Mouse (Mus musculus) 416B (cell line): Measurements from ENCODE around the gene Gpbar1.

Source experiments
- DNase-seq: peaks from one replicate; pipeline ENCODE4 v3.0.0; 2011; ENCODE audit warnings: low read depth

Gpbar1 gene

DNA sequence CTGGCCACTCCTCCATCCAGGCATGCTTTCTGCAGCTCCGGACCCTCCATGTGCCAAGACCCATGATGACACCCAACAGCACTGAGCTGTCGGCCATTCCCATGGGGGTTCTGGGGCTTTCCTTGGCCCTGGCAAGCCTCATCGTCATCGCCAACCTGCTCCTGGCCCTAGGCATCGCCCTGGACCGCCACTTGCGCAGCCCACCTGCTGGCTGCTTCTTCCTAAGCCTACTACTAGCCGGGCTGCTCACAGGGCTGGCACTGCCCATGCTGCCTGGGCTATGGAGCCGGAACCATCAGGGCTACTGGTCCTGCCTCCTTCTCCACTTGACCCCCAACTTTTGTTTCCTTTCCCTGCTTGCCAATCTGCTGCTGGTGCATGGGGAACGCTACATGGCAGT lies at the start of gene Gpbar1:
Gene Gpbar1 (plus strand): TSS at position 13 of the 400 bp plus-strand sequence.
- no peak for DNase-seq

DNA sequence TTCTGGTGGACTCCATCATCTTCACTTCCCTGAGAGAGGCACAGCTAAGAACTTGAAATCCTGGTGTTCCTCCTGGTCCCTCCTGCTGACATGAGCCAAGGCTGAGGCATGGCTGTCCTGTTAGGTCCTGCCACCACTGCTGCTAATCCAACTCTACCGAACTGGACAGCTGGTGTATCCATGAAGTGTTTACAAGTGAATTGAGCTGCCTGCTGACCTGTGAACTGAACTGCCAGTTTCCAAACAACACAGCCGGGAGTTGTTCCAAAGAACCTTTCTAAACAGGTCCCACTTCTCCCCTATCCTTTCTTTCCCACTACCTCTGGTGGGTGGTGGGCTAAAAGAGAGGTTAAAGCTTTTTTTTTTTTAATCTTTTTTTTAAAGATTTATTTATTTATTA lies 48.4 kb upstream of the Gpbar1 start:
- DNase-seq, result no peak

DNA sequence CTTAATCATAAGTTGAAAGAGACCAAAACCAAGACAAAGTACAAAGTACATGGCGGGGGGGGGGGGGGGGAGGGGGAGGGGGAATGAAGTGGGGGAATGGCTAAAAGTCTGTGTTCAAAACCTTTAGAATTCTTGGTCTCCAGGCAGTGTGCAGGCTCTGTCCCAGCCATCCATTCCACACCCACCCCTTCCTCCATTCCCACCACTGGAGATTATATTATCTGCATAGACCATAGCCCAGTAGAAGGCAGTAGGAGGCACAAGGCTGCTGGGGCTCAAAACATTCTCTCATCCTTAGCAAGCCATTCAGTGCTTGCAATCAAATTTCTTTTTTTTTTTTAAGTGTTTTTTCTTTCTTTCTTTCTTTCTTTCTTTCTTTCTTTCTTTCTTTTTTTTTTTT lies 47.4 kb upstream of the Gpbar1 start:
- DNase-seq, result no peak

DNA sequence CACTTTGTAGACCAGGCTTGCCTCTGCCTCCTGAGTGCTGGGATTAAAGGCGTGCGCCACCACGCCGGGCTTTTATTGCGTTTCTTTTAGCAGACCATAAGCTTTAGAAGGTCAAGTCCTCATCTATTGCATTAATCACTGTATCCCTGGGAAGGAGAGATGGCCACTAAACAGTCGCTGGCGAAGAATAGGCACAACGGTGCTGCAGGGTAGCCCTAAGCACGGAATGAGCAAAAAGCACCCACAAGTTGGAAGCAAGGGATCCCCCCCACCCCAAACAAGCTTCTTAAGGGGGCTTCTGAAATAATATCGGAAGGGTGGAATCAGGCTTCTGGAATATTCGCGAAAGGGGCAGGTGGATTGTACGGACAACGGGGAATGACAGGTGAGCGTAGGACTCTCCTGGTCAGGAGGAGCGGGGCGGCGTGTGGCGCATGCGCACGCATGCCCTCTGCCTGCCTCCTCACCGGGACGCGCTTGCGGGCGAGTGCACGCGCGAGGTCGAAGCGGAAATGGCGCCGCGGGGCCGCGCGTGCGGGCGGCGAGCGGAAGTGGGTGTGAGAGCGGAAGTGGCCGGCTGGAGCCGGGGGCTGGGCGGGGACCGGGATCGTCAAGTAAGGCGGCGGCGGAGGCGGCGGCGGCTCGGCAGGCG lies 42.3 kb upstream of the Gpbar1 start, which contains the start of gene Arpc2:
Gene Arpc2 (plus strand): TSS at position 147 of the 652 bp plus-strand sequence.
- peak; percentile 95 for DNase-seq

DNA sequence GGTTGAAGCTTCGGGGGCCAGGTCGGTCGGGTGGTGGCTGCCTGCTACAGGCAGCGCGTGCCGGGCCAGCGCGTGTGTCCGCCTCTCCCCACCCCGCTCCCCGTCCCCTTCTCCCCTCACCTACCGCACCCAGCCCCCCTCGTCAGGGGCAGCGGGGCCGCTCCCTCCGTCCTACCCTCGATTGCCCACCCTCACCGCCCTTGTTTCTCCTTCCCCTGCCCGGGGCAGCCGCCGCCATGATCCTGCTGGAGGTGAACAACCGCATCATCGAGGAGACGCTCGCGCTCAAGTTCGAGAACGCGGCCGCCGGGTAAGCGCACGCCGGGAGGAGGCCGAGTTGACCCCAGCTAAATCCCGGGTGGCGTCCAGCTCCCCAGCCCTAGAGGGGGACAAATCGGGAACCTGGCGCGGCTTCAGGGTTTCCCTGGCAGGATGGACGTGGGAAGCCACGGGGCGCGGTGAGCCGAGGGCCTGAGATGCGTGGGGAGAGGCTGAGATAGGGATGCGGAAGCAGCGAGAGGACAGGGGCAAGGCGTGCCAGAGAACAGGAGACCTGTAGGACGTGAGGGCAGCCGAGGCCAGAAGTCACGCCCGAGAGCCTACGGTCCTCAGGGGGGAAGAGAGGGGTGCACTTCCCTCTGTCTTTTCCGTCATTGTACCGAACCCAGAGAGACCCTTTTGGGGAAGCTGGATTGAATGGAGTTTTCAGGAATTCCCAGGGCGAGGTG lies 41.6 kb upstream of the Gpbar1 start:
- peak; percentile 63 for DNase-seq

DNA sequence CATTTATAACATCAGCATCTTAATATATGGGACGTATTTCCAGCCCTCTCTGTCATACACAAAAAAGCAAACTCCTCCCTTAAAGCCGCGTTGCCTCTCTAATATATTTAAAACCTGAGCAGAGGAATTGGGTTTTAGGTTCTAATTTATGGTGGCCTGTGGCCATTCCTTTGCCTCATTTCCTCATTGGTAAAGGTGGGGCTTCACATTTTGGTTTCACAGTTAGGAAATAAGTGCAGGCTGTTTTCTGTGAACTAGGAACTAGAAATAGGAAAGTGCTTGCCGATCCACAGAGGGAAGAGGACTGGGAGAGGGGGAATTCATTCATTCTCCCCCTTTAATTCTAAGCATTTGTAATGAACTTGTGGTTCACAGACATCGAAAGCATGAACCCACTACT lies 40.7 kb upstream of the Gpbar1 start:
- peak; percentile 59 for DNase-seq

DNA sequence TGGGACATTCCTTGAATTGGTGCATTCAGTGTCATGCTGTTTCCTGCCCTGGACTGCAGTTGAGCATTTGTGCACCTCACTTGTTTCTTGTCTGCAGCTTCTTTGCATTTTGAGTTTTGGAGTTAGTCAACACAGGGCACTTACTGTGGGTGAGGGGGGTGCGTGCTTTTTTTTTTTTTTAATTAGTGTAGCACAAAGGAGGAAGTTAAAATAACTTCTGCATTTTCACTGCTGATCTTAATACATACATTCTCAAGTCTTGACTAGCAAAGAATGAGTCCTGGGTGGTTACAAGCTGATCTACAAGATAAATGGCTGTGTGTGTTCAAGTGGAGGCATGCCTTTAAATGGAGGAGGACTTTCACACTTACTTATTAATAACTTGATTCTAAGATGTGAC lies 40.2 kb upstream of the Gpbar1 start:
- DNase-seq, result peak; percentile 71

DNA sequence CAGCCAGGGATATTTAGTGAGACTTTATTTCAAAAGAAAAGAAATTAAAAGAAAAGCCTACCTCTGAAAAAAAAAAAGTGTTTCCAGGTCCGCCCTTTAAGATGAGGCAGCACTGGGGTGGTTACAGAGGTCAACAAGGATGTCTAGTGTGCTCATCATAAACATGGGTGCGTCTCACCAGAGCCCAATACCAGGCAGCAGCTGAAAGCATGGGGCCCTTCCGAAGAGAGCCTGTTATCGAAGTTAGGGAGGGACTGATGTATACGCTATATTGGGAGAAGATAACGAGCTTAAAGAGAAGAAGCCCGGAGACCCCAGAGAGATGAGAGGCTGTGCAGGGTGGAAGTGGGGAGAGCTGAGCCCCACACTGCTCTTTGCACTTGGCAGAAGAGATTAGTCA lies 39.2 kb upstream of the Gpbar1 start:
- no peak for DNase-seq

DNA sequence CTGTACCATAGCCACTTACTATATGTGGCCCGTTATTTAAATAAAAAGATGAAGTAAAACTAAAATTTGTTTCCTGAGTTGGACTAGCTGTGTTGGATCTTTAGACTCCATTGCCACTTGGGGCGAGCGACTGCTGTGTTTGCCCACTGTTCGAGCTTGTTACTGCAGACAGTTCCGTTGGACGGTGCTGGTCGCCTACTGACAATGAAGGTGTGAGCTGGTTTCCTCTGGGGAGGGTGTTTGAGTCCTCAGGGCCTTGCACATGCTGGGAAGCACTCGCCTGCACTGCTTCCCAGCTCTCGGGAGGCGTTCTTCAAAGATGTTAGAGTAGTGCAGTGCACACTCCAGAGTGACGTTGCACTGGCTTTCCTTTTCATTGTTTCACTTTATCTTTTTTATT lies 38.7 kb upstream of the Gpbar1 start:
- DNase-seq, result peak; percentile 55

DNA sequence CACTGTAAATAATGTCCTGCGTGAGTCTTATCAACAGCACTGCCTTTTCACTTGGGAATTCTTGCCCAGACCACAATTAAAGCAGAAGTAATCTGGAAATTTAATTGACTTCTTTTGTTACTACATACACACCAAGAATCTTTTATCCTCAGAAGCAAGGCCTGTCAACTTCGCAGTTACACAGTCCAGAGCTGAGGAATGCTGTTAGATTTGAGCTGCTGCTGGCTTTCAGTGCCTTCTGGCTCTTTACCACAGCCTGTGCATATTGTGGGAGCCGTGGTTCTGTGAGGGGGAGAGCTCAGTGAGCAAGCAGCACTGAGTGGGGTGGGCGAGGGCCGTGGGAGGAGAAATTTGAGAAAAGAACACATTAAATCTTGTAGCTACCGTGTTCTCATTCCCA lies 38.0 kb upstream of the Gpbar1 start:
- no peak for DNase-seq

DNA sequence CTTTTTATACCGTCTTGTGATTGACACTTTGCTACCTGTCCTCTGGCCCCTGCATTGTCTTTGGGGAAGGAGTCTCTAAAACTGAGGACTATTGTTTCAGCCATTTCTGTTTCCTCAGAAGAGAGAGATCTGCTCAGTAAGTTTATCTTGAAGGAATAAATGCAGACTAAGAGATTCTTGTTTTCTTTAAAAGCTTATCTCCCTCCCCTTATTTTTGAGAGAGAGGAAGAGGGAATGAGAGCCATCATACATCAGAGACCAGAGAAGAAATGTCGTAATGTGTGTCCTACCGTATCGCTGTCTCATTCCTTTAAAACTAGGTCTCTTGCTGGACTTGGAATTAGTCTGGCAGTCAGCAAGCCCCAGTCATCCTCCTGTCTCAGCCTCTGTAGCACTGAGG lies 37.5 kb upstream of the Gpbar1 start:
- DNase-seq, result peak; percentile 45

DNA sequence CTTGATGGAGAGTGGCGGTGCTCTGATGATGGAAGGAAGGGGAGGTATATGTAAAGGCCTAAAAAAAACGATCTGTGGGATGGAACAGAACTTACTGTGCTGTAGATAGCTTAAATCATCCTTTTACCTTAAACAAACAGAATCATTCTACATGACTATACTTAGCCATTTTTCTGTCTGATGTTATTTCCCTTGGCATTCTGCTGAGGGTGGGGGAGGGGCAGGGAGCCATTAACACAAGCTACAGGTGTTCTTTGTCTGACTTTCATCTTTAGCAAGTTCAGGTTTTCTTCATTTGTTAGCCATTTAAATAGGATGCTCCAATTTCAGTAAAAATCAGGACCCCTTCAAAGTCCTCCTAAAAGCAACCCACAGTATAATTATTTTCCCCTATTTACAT lies 32.8 kb upstream of the Gpbar1 start:
- DNase-seq, result no peak

DNA sequence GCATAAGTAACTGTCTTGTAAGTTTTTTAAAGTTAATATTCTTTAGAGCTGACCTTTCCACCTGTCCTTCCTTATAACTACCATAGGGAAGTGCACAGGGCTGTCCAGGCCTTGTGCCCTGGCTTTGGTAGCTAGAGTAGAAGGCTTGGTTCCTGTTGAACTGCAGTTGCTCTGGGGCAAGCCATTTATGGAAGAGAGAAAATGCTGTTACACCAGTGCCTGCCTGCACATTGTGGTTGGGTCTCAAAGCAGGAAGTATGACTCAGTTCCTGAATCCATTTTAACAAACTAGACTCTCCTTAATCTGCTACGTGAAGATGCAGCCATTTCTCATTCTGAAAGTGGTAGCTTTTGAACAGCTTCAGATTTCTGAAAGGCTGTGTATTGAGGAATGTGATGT lies 29.6 kb upstream of the Gpbar1 start:
- peak; percentile 96 for DNase-seq

DNA sequence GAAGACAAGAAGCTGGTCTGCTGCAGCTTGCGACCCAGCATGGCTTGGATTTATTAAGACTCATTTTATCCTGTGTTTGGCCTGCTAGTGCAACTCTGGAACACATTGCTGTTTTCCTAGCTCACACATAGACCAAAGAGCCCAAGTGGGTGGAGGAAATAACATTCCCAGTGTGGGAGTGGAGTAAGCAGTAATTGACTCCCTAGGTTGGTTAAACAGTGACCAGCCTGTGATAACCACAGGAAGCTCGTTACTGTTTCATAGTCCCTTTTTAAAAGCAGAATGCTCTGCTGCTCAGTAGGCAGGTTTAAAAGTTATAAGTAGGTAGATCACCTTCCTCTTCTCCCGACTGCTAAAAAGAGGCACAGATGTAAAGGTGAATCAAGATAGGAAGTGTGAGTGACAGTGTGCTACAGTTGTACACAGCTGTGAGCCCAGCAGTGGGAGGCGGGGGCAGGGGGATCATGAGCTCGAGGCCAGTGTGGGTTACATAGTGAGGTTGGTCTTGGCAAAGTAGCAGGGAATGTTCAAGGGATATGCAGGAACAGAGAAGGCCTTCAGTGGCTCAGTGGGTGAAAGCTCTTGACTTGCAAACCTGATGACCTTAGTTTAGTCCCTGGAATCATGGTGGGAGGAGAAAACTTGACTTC lies 28.9 kb upstream of the Gpbar1 start:
- DNase-seq, result no peak

DNA sequence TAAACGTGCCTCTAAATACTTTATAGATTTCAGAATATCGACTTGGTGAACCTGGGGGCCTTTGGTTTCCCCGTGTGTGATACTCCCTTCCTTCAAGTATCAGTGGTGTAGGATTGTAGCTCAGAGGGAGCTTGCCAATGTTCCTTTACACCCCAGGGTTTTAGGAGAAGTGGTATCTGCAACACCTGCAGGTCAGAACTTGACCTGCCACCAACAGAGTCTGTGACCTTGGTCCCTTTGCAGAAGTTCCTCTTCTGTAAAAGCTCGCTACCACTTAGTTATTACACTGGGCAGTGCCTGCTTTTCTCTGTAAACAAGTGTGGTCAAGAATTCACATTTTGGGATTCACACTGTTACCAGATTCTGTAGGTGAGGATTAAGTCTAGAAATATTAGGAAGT lies 28.3 kb upstream of the Gpbar1 start:
- DNase-seq, result peak; percentile 70

DNA sequence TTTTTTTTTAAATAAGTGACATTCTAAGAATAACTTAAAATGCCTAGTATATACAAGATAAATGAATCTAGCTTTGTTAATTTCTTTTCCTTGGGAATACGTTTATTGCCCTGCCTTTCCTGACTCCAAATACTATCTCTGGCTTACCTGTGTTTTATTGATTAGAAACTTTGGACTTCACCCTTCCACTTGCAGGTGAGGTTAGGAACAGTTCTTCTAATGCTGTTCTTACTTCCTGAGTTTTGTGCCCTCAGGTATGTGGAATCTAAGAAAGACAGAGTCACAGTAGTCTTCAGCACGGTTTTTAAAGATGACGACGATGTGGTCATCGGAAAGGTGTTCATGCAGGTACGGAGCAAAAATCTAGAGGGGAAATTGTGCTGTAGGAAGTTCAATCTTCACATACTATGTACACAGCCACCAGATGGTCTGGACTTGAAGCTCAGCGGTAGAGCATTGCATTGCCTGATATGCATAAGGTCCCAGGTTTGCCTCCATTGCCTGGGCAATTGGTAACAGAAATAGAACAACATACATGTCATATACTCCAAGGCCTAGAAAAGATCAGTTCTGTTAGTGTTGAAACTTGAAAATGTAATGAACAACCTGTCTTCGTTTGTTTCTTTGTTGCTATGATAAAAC lies 22.5 kb upstream of the Gpbar1 start:
- no peak for DNase-seq

DNA sequence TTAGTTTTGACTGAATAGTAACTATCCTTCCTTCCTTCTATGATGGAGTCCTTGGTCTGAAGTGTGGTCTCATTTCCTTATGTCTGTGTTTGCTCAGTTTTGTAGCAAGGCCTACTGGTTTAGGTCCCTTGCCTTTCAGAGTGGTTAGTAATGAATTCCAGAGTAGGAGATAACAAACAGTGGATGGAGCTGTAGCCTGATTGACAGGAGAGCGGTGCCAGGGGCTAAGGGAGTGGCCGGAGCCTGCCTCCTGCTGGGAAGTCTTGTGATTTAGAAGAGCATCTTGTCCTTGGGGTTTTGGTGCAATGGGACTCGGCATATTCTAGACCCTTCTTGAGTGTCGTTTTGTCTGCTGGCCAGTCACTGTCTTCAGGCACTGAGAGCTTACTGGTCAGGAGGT lies 21.6 kb upstream of the Gpbar1 start:
- DNase-seq, result no peak

DNA sequence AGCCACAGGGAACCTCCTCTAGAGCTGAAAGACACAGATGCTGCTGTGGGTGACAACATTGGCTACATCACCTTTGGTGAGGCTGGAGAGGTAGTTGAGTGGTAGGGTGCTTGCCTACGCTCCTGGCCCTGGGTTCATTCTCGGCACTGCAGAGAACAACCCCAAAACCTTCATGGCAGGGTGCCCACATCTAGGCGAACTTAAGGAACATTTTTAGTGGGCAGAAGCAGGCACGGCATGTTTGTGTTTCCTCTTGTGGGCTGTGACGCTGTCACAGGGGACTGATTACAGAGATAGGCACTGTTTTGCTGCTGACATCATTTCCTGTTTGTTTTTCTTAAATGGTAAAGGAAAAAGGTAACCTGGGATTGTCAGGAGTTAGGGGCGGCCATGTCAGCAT lies 15.8 kb upstream of the Gpbar1 start:
- DNase-seq, result peak; percentile 52

DNA sequence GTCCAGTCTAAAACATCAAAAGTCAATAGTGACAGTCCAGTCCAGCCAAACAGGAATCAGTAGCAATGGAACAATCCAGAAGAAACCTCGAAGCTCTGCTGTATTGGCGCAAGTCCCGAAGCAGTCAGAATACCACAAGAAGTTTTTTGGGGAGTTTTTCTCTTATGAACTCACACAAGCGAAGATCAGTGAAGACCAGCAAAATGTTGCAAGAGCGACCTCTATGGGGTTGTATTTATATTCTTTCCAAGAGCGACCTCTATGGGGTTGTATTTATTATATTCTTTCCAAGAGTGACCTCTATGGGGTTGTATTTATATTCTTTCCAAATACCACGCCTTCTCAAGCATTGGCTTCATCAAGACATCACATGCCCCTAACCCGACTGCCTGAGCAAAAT lies 9.6 kb upstream of the Gpbar1 start:
- peak; percentile 70 for DNase-seq

DNA sequence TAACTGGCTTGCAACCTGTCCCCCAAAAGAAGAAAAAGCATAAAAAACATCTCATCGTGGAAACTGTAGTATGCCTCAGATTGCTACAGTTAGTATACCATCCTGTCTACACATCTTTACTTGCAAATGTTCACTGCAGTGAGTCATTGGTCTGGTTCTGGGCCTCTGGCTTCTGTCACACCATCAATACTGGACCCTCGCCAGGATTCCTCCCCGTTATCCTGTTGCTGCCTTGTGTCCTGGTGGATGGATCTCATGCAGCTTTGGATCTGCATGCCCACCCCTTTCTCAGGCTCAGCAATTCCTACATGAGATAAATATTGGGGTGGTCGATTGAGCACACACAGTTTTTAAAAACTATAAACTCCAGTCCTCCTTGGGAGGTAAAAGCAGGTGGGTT lies 6.7 kb upstream of the Gpbar1 start:
- DNase-seq, result no peak

DNA sequence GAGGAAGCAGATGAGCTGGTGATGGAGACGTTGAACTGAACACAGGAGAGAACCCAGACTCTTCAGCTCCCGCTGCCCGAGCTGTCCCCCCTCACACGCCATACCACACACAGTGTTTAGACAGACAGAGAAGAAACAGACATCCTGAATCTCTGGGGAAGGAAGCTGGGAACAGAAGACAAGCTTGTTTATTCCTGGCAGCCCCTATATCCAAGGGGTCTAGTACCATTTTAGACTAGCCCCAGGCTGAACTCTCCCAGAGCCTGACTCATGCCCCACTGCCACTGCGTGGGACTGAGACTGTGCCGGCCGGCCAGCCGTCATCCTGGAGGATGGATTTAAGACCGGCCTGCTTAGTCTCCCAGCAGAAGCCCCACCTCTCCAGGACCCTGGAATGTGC lies 3.3 kb upstream of the Gpbar1 start:
- no peak for DNase-seq

DNA sequence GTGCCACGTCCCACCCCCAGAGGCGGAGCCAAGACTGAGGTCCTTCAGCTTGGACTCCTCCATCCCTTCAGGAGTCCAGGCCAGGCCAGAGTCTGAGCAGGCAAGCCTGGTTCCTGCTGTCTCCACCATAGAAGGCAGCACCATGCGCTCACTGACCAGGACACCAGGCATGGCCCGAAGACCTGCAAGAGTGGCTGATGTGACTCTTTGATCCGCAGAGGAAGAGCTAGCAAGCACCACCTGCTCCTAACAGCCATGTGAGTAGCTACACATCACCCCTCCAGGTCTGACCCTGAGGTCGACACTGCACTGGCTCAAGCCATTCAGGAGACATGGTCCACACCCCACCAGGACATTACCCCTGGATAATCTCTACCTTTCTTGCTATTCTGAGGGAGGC lies 1.3 kb upstream of the Gpbar1 start:
- no peak for DNase-seq
